Comparison of ENCODE assay signal across 30 mouse cellular contexts in genomic region chr12:36344131-36344530, GRCm38 (mm10). TPM values are rescaled to one million over a fixed set of nuclear protein-coding genes. Genes with fewer than 3 reads are reported as not detected.
A peak's percentile ranks its signal among the peaks of the same experiment; 100 is the strongest.
DNase-seq lines count a peak whose midpoint lies in the region; ATAC-seq lines count a peak whose summit lies in the region.
"Had no signal": no experiment of that assay in that cellular context is flagged by ENCODE, and none has a peak within 500 bp of the region (broad histone marks: within the 10 kb centered on the region; RNA-seq: fewer than 3 reads in every experiment).

No protein-coding gene starts in this region.

- DNase-seq in hindbrain, embryonic 11.5 days (ENCODE audit: low spot score): peak; percentile 3
- DNase-seq in hindbrain, embryonic 10.5 days (ENCODE audit: low spot score): no peak
- DNase-seq in embryo, embryonic 10.5 days (ENCODE audit: low spot score): peak; percentile 10
- peak; percentile 34 for DNase-seq in mesoderm, embryonic 11.5 days (ENCODE audit: low read depth, low spot score)
- no peak for DNase-seq in forebrain, embryonic 14.5 days (ENCODE audit: low spot score)
- no peak for DNase-seq in left cerebral cortex, postnatal 14 days (ENCODE audit: low spot score in 2 of 2)
- no peak for DNase-seq in thymus, postnatal 0 days (ENCODE audit: low spot score)
- DNase-seq: adrenal gland, postnatal 25 days; cerebellum, adult 9-11 months; heart, postnatal 4 days; kidney, adult 9 months; kidney, postnatal 14 days; layer of hippocampus, postnatal 36 days; left cerebral cortex, postnatal 4 days; lung, postnatal 4 days; thymus, postnatal 14 days had no signal

- H3K9ac ChIP-seq in hindbrain, embryonic 11.5 days (ENCODE audit: low read depth, low read length): no peak overlapping the region
- H3K9ac ChIP-seq in forebrain, embryonic 14.5 days (ENCODE audit: low read length): no peak overlapping the region
- H3K9ac ChIP-seq: intestine, embryonic 15.5 days; limb, embryonic 15.5 days; liver, embryonic 14.5 days; lung, embryonic 15.5 days; neural tube, embryonic 13.5 days had no signal

- H3K27ac ChIP-seq in hindbrain, embryonic 11.5 days (ENCODE audit: low read depth, low read length): no peak overlapping the region
- no peak overlapping the region for H3K27ac ChIP-seq in hindbrain, embryonic 10.5 days
- no peak overlapping the region for H3K27ac ChIP-seq in forebrain, embryonic 14.5 days (ENCODE audit: low read depth, low read length)
- H3K27ac ChIP-seq: heart, embryonic 10.5 days; intestine, embryonic 15.5 days; layer of hippocampus, adult 2 months; limb, embryonic 15.5 days; liver, embryonic 14.5 days; lung, embryonic 15.5 days; midbrain, embryonic 10.5 days; neural tube, embryonic 13.5 days had no signal

- intact Hi-C loops in left cerebral cortex, postnatal 14 days (cut with DNase I): no loop called here

- no peaks in the 10 kb centered on the region for H3K27me3 ChIP-seq in hindbrain, embryonic 11.5 days (ENCODE audit: control insufficient read depth, insufficient read depth, low read length)
- no peaks in the 10 kb centered on the region for H3K27me3 ChIP-seq in hindbrain, embryonic 10.5 days (ENCODE audit: insufficient read depth, poor library complexity, severe bottlenecking)
- no peaks in the 10 kb centered on the region for H3K27me3 ChIP-seq in forebrain, embryonic 14.5 days (replicated peaks; ENCODE audit: control insufficient read depth, insufficient read depth, low read length)
- H3K27me3 ChIP-seq: intestine, embryonic 15.5 days; limb, embryonic 15.5 days; lung, embryonic 15.5 days; neural tube, embryonic 13.5 days; Patski had no signal

- WGBS in hindbrain, embryonic 11.5 days: 58% methylated on average over 4 of the region's 4 CpGs
- 53% methylated on average over 4 of the region's 4 CpGs for WGBS in hindbrain, embryonic 10.5 days
- 59% methylated on average over 4 of the region's 4 CpGs for WGBS in forebrain, embryonic 14.5 days

- no peaks in the 10 kb centered on the region for H3K4me1 ChIP-seq in hindbrain, embryonic 11.5 days (replicated peaks; ENCODE audit: control insufficient read depth, insufficient read depth, low read length)
- no peaks in the 10 kb centered on the region for H3K4me1 ChIP-seq in hindbrain, embryonic 10.5 days (replicated peaks)
- no peaks in the 10 kb centered on the region for H3K4me1 ChIP-seq in forebrain, embryonic 14.5 days (ENCODE audit: control insufficient read depth, insufficient read depth, low read length)
- H3K4me1 ChIP-seq: heart, embryonic 10.5 days; intestine, embryonic 15.5 days; limb, embryonic 15.5 days; lung, embryonic 15.5 days; midbrain, embryonic 10.5 days; neural tube, embryonic 13.5 days had no signal

- H3K4me2 ChIP-seq in hindbrain, embryonic 11.5 days (replicated peaks; ENCODE audit: low read depth, low read length): no peak overlapping the region
- no peak overlapping the region for H3K4me2 ChIP-seq in forebrain, embryonic 14.5 days (ENCODE audit: low read length)
- H3K4me2 ChIP-seq: intestine, embryonic 15.5 days; limb, embryonic 15.5 days; lung, embryonic 15.5 days; neural tube, embryonic 13.5 days had no signal

- no peak for ATAC-seq in hindbrain, embryonic 11.5 days (ENCODE audit: low FRiP score)
- no peak for ATAC-seq in forebrain, embryonic 14.5 days
- ATAC-seq: CD4-positive, CD25-positive, alpha-beta regulatory T cell, adult 4 months; hindbrain, embryonic 16.5 days; intestine, embryonic 15.5 days; midbrain, embryonic 16.5 days; Patski had no signal

- H3K4me3 ChIP-seq in hindbrain, embryonic 11.5 days (ENCODE audit: low read depth, low read length): no peak overlapping the region
- no peak overlapping the region for H3K4me3 ChIP-seq in hindbrain, embryonic 10.5 days
- H3K4me3 ChIP-seq in forebrain, embryonic 14.5 days (ENCODE audit: low read depth, low read length): no peak overlapping the region
- H3K4me3 ChIP-seq: heart, embryonic 10.5 days; intestine, embryonic 15.5 days; layer of hippocampus, adult 2 months; limb, embryonic 15.5 days; lung, embryonic 15.5 days; midbrain, embryonic 10.5 days; myocyte; neural tube, embryonic 13.5 days had no signal

- H3K36me3 ChIP-seq in hindbrain, embryonic 11.5 days (ENCODE audit: control insufficient read depth, insufficient read depth, low read length): no peaks in the 10 kb centered on the region
- H3K36me3 ChIP-seq in hindbrain, embryonic 10.5 days: no peaks in the 10 kb centered on the region
- no peaks in the 10 kb centered on the region for H3K36me3 ChIP-seq in forebrain, embryonic 14.5 days (ENCODE audit: control insufficient read depth, insufficient read depth, low read length)
- H3K36me3 ChIP-seq: heart, embryonic 10.5 days; intestine, embryonic 15.5 days; limb, embryonic 15.5 days; lung, embryonic 15.5 days; midbrain, embryonic 10.5 days; neural tube, embryonic 13.5 days had no signal

- no peaks in the 10 kb centered on the region for H3K9me3 ChIP-seq in hindbrain, embryonic 11.5 days (ENCODE audit: control insufficient read depth, low read length)
- H3K9me3 ChIP-seq in hindbrain, embryonic 10.5 days: no peaks in the 10 kb centered on the region
- no peaks in the 10 kb centered on the region for H3K9me3 ChIP-seq in forebrain, embryonic 14.5 days (replicated peaks; ENCODE audit: control insufficient read depth, low read length)
- H3K9me3 ChIP-seq: heart, embryonic 10.5 days; intestine, embryonic 15.5 days; limb, embryonic 15.5 days; lung, embryonic 15.5 days; midbrain, embryonic 10.5 days; neural tube, embryonic 13.5 days had no signal

RNA-seq across cellular contexts. Expression of gene Sostdc1, which starts 30.2 kb away (rescaled TPM):
- 17.8 and 27.2 TPM in 2 replicates for polyA plus RNA-seq in hindbrain, embryonic 11.5 days (2014; fragmentation: Nextera tagmentation; extraction: Ambion mirVana)
- polyA plus RNA-seq in hindbrain, embryonic 10.5 days (2016; fragmentation: Nextera tagmentation; extraction: Ambion mirVana): 19.2 and 19.8 TPM in 2 replicates
- 11.4 and 11.7 TPM in 2 replicates for polyA plus RNA-seq in forebrain, embryonic 14.5 days (2014; fragmentation: Nextera tagmentation; extraction: Ambion mirVana)
- total RNA-seq in left cerebral cortex, postnatal 14 days (2021): 1 to 10 TPM; 5.5 TPM
- polyA plus RNA-seq in thymus, postnatal 0 days (2015; fragmentation: Nextera tagmentation; extraction: Ambion mirVana): 0.27 and 0.39 TPM in 2 replicates
- total RNA-seq: granulocyte monocyte progenitor cell, adult 5-6 weeks had no signal
- polyA plus RNA-seq: myocyte had no signal

RNA-seq across cellular contexts. Expression of gene Ispd, which starts 37.1 kb away (rescaled TPM):
- 12.1 and 12.9 TPM in 2 replicates for polyA plus RNA-seq in hindbrain, embryonic 11.5 days (2014; fragmentation: Nextera tagmentation; extraction: Ambion mirVana)
- 9.0 and 9.9 TPM in 2 replicates for polyA plus RNA-seq in hindbrain, embryonic 10.5 days (2016; fragmentation: Nextera tagmentation; extraction: Ambion mirVana)
- 7.2 and 7.5 TPM in 2 replicates for polyA plus RNA-seq in forebrain, embryonic 14.5 days (2014; fragmentation: Nextera tagmentation; extraction: Ambion mirVana)
- total RNA-seq in left cerebral cortex, postnatal 14 days (2021): 10 to 100 TPM; 10.1 to 13.6 TPM
- polyA plus RNA-seq in thymus, postnatal 0 days (2015; fragmentation: Nextera tagmentation; extraction: Ambion mirVana): 2.7 and 2.9 TPM in 2 replicates

RNA-seq across cellular contexts. Expression of gene D630036H23Rik, which starts 37.9 kb away (rescaled TPM):
- polyA plus RNA-seq in hindbrain, embryonic 11.5 days (2014; fragmentation: Nextera tagmentation; extraction: Ambion mirVana): 0.81 and 1.8 TPM in 2 replicates
- polyA plus RNA-seq in hindbrain, embryonic 10.5 days (2016; fragmentation: Nextera tagmentation; extraction: Ambion mirVana): 0.93 and 1.3 TPM in 2 replicates
- 2.1 and 3.5 TPM in 2 replicates for polyA plus RNA-seq in forebrain, embryonic 14.5 days (2014; fragmentation: Nextera tagmentation; extraction: Ambion mirVana)
- total RNA-seq in left cerebral cortex, postnatal 14 days (2021): 1 to 10 TPM; 2.2 to 2.3 TPM
- 1.3 and 1.6 TPM in 2 replicates for polyA plus RNA-seq in thymus, postnatal 0 days (2015; fragmentation: Nextera tagmentation; extraction: Ambion mirVana)
- polyA plus RNA-seq: CD4-positive, CD25-positive, alpha-beta regulatory T cell, adult 4 months; Patski had no signal

Comparison
In these comparisons a context has a peak if more than half of its experiments do, and no peak if none do; other contexts are left out.
1. DNase-seq: peak in hindbrain, embryonic 11.5 days (single experiment), embryo, embryonic 10.5 days (single experiment) and mesoderm, embryonic 11.5 days (single experiment); none in hindbrain, embryonic 10.5 days (single experiment), forebrain, embryonic 14.5 days (single experiment), left cerebral cortex, postnatal 14 days (0 of 2) and thymus, postnatal 0 days (single experiment).